Mouse (Mus musculus) gastrocnemius, postnatal 10 days (tissue): ENCODE results near the gene Cnst. TPM values are rescaled to one million over a fixed set of nuclear protein-coding genes. Genes with fewer than 3 reads are reported as not detected.
"Not testable (repeated sequence)": the region's sequence is repeated elsewhere in the genome, so short reads cannot be mapped to it uniquely, and the experiment has no call there.

Source experiments
- DNase-seq: peaks from one replicate; pipeline ENCODE4 v3.0.0; 2021; ENCODE audit warnings: mixed read lengths
- total RNA-seq, 2 experiments: library from RNA; stranded (reverse); gene quantifications; 2 replicates each; pipeline ENCODE4 v1.2.3; 2021

Cnst gene
- total RNA-seq, 2 experiments from 2014 or later: 33.8 to 35.9 TPM

- peak; percentile 72 for DNase-seq
Measured at GRCm38 (mm10) chr1:179645101-179645979, 99.2 kb downstream of the Cnst start.

GRCm38 (mm10) chr1:179645980-179646268 is 99.8 kb downstream of the Cnst start:
- no peak for DNase-seq

GRCm38 (mm10) chr1:179648678-179649077 is 102.5 kb downstream of the Cnst start:
- not testable (repeated sequence) for DNase-seq

- DNase-seq: no peak
Measured at GRCm38 (mm10) chr1:179649324-179649723, 103.2 kb downstream of the Cnst start.

- DNase-seq: no peak
Measured at GRCm38 (mm10) chr1:179650284-179650683, 104.1 kb downstream of the Cnst start.

GRCm38 (mm10) chr1:179651224-179651623 is 105.1 kb downstream of the Cnst start:
- no peak for DNase-seq

GRCm38 (mm10) chr1:179663065-179663464 is 116.9 kb downstream of the Cnst start:
- DNase-seq: no peak

GRCm38 (mm10) chr1:179664309-179664930 is 118.2 kb downstream of the Cnst start:
- DNase-seq: no peak

GRCm38 (mm10) chr1:179666971-179667370 is 120.8 kb downstream of the Cnst start:
- DNase-seq: no peak

- DNase-seq: no peak
Measured at GRCm38 (mm10) chr1:179667450-179667849, 121.3 kb downstream of the Cnst start.

- peak; percentile 94 for DNase-seq
Measured at GRCm38 (mm10) chr1:179668013-179668805, 122.0 kb downstream of the Cnst start, which contains the start of gene Sccpdh. Gene Sccpdh (plus strand): TSS chr1:179668210.

- DNase-seq: no peak
Measured at GRCm38 (mm10) chr1:179668836-179669537, 122.8 kb downstream of the Cnst start.

GRCm38 (mm10) chr1:179674355-179674754 is 128.2 kb downstream of the Cnst start:
- DNase-seq: no peak

GRCm38 (mm10) chr1:179677031-179677430 is 130.9 kb downstream of the Cnst start:
- no peak for DNase-seq

Other genes with a start within 250 kb of the Cnst start
- 1 to 10 TPM; 5.8 to 6.1 TPM for gene Smyd3, start 28.3 kb upstream of the Cnst start, total RNA-seq
- gene Tfb2m, start 103 bp upstream of the Cnst start, total RNA-seq: 10 to 100 TPM; 22.2 to 25.9 TPM
- 10 to 100 TPM; 58.7 to 59.7 TPM for gene Sccpdh, start 121.8 kb downstream of the Cnst start, total RNA-seq
- under 1 TPM; 0.09 to 0.23 TPM for gene Kif28, start 198.9 kb downstream of the Cnst start, total RNA-seq